Mouse (Mus musculus): ENCODE data around the gene Celf5.

- TF ChIP-seq CTCF (IDR thresholded peaks at IDR 0.05; ENCODE audit: low read depth) (no peak), EP300 (IDR thresholded peaks at IDR 0.05; ENCODE audit: low read depth) (no peak)
Measured at GRCm38 (mm10) chr10:81425236-81425850, 57.2 kb downstream of the Celf5 start.
